Mouse (Mus musculus): ENCODE measurements around the gene Lrrc58.

Lrrc58 gene

GRCm38 (mm10) chr16:37920842-37921409 is 52.7 kb downstream of the Lrrc58 start:
- no peak for DNase-seq (ENCODE audit: low read depth)

GRCm38 (mm10) chr16:37926087-37926486 is 57.9 kb downstream of the Lrrc58 start:
- DNase-seq (ENCODE audit: low read depth) = no peak

- no peak for DNase-seq (ENCODE audit: low read depth)
Measured at GRCm38 (mm10) chr16:37927117-37927516, 58.9 kb downstream of the Lrrc58 start.

- no peak for DNase-seq (ENCODE audit: low read depth)
Measured at GRCm38 (mm10) chr16:37929006-37929405, 60.8 kb downstream of the Lrrc58 start.

- no peak for DNase-seq (ENCODE audit: low read depth)
Measured at GRCm38 (mm10) chr16:37929626-37930025, 61.4 kb downstream of the Lrrc58 start.

- no peak for DNase-seq (ENCODE audit: low read depth)
Measured at GRCm38 (mm10) chr16:37934932-37935331, 66.7 kb downstream of the Lrrc58 start.

GRCm38 (mm10) chr16:37937276-37937675 is 69.1 kb downstream of the Lrrc58 start:
- no peak for DNase-seq (ENCODE audit: low read depth)

Data from naive thymus-derived CD4-positive, alpha-beta T cell, adult 2 months (primary cell).